Mouse (Mus musculus) forebrain, embryonic 10.5 days (tissue): ENCODE measurements at regions not wholly inside any gene's neighbourhood (a gene's known extent, or its start where the extent isn't known, plus 50 kb on each side); places are given as distances from the start of the nearest gene placed in this dataset.

ENCODE experiments used
- DNase-seq: peaks from one replicate; pipeline ENCODE4 v3.0.0-alpha.2; 2017; ENCODE audit warnings: low spot score; ENCODE audit errors: extremely low spot score
- H3K27ac ChIP-seq: fragments of 300-500 bp; sonication (generic); 2 replicates; pipeline ENCODE4 v1.5.1; 2016; ENCODE audit warnings: mild to moderate bottlenecking
- H3K27me3 ChIP-seq: fragments of 300-500 bp; sonication (generic); 2 replicates; pipeline ENCODE4 v1.6.1; 2016; ENCODE audit warnings: mild to moderate bottlenecking; ENCODE audit not compliant: poor library complexity, severe bottlenecking
- H3K36me3 ChIP-seq: fragments of 300-500 bp; sonication (generic); replicated peaks from 2 replicates; pipeline ENCODE4 v1.6.1; 2016; ENCODE audit warnings: mild to moderate bottlenecking, moderate library complexity
- H3K4me1 ChIP-seq: fragments of 300-500 bp; sonication (generic); 2 replicates; pipeline ENCODE4 v1.6.1; 2016
- H3K4me3 ChIP-seq: fragments of 300-500 bp; sonication (generic); 2 replicates; pipeline ENCODE4 v1.5.1; 2016; ENCODE audit warnings: mild to moderate bottlenecking, moderate library complexity
- H3K9me3 ChIP-seq: fragments of 300-500 bp; sonication (generic); 2 replicates; pipeline ENCODE4 v1.6.1; 2016; ENCODE audit warnings: mild to moderate bottlenecking, moderate library complexity
- WGBS: fragments of 180-500 bp; shearing (Covaris S2); methylation state at CpG from one replicate; pipeline ENCODE4 v1.1.7; 2016; 5-methylcytosine and 5-hydroxymethylcytosine counted together

GRCm38 (mm10) chr14:78225677-78226076, 82.2 kb downstream of the Tnfsf11 start:
- no peak for DNase-seq
- no peak overlapping the region for H3K4me3 ChIP-seq
- H3K36me3 ChIP-seq: no peaks in the 10 kb centered on the region
- H3K4me1 ChIP-seq: no peaks in the 10 kb centered on the region
- H3K9me3 ChIP-seq: no peaks in the 10 kb centered on the region
- no peaks in the 10 kb centered on the region for H3K27me3 ChIP-seq
- no peak overlapping the region for H3K27ac ChIP-seq
- 82% methylated on average over 4 of the region's 4 CpGs for WGBS

GRCm38 (mm10) chr14:78216229-78216963, 91.4 kb downstream of the Tnfsf11 start:
- H3K4me1 ChIP-seq: peaks cover 11% of the 10 kb centered on the region
- H3K27me3 ChIP-seq: no peaks in the 10 kb centered on the region
- no peak overlapping the region for H3K4me3 ChIP-seq
- WGBS: 72% methylated on average over 15 of the region's 15 CpGs
- H3K9me3 ChIP-seq: no peaks in the 10 kb centered on the region
- DNase-seq: no peak
- no peak overlapping the region for H3K27ac ChIP-seq
- H3K36me3 ChIP-seq: no peaks in the 10 kb centered on the region

- H3K27me3 ChIP-seq: no peaks in the 10 kb centered on the region
- H3K4me3 ChIP-seq: no peak overlapping the region
- no peaks in the 10 kb centered on the region for H3K9me3 ChIP-seq
- no peak overlapping the region for H3K27ac ChIP-seq
- peaks cover 11% of the 10 kb centered on the region for H3K4me1 ChIP-seq
- 84% methylated on average over 4 of the region's 4 CpGs for WGBS
- H3K36me3 ChIP-seq: no peaks in the 10 kb centered on the region
- no peak for DNase-seq
Measured at GRCm38 (mm10) chr14:78215491-78215890, 92.4 kb downstream of the Tnfsf11 start.

GRCm38 (mm10) chr14:78204566-78204863, 103.3 kb downstream of the Tnfsf11 start:
- 94% methylated on average over 4 of the region's 4 CpGs for WGBS
- no peaks in the 10 kb centered on the region for H3K27me3 ChIP-seq
- peaks cover 6% of the 10 kb centered on the region; the same call in 1 of the 2 replicates for H3K4me1 ChIP-seq
- H3K27ac ChIP-seq: 0 out of 2 replicates have a peak overlapping the region, but pooled peaks have one; percentile 58
- DNase-seq: no peak
- no peaks in the 10 kb centered on the region for H3K9me3 ChIP-seq
- H3K36me3 ChIP-seq: no peaks in the 10 kb centered on the region
- no peak overlapping the region for H3K4me3 ChIP-seq

- Histone ChIP-seq H3K4me1 (peaks cover 6% of the 10 kb centered on the region; the same call in 1 of the 2 replicates), H3K9me3 (no peaks in the 10 kb centered on the region), H3K27ac (peak overlapping the region; percentile 58; the same call in 1 of the 2 replicates), H3K36me3 (no peaks in the 10 kb centered on the region), H3K4me3 (no peak overlapping the region), H3K27me3 (no peaks in the 10 kb centered on the region)
- 82% methylated on average over 15 of the region's 15 CpGs for WGBS
- DNase-seq: no peak
Measured at GRCm38 (mm10) chr14:78203726-78204565, 103.9 kb downstream of the Tnfsf11 start.

GRCm38 (mm10) chr14:78202781-78203180, 105.1 kb downstream of the Tnfsf11 start:
- WGBS: 90% methylated on average over 1 of the region's 1 CpGs
- H3K36me3 ChIP-seq: no peaks in the 10 kb centered on the region
- DNase-seq: no peak
- H3K9me3 ChIP-seq: no peaks in the 10 kb centered on the region
- peaks cover 8% of the 10 kb centered on the region for H3K4me1 ChIP-seq
- no peaks in the 10 kb centered on the region for H3K27me3 ChIP-seq
- H3K4me3 ChIP-seq: no peak overlapping the region
- H3K27ac ChIP-seq: no peak overlapping the region

GRCm38 (mm10) chr14:78197483-78197882, 108.7 kb upstream of the Fam216b start:
- no peak for DNase-seq
- Histone ChIP-seq H3K27me3 (no peaks in the 10 kb centered on the region), H3K4me3 (no peak overlapping the region), H3K36me3 (no peaks in the 10 kb centered on the region), H3K27ac (no peak overlapping the region), H3K4me1 (peaks cover 6% of the 10 kb centered on the region; the same call in 1 of the 2 replicates), H3K9me3 (no peaks in the 10 kb centered on the region)
- 87% methylated on average over 2 of the region's 2 CpGs for WGBS

GRCm38 (mm10) chr14:78179576-78179975, 90.8 kb upstream of the Fam216b start:
- 76% methylated on average over 6 of the region's 6 CpGs for WGBS
- Histone ChIP-seq H3K4me3 (no peak overlapping the region), H3K4me1 (no peaks in the 10 kb centered on the region), H3K36me3 (no peaks in the 10 kb centered on the region), H3K27ac (no peak overlapping the region), H3K27me3 (no peaks in the 10 kb centered on the region), H3K9me3 (no peaks in the 10 kb centered on the region)
- DNase-seq: no peak

- H3K27me3 ChIP-seq: no peaks in the 10 kb centered on the region
- 91% methylated on average over 2 of the region's 2 CpGs for WGBS
- no peak overlapping the region for H3K27ac ChIP-seq
- no peaks in the 10 kb centered on the region for H3K9me3 ChIP-seq
- no peak for DNase-seq
- H3K36me3 ChIP-seq: no peaks in the 10 kb centered on the region
- no peak overlapping the region for H3K4me3 ChIP-seq
- H3K4me1 ChIP-seq: no peaks in the 10 kb centered on the region
Measured at GRCm38 (mm10) chr14:78173451-78173850, 84.6 kb upstream of the Fam216b start.

- no peak overlapping the region for H3K4me3 ChIP-seq
- no peaks in the 10 kb centered on the region for H3K36me3 ChIP-seq
- DNase-seq: no peak
- no peaks in the 10 kb centered on the region for H3K9me3 ChIP-seq
- WGBS: 90% methylated on average over 1 of the region's 1 CpGs
- no peaks in the 10 kb centered on the region for H3K27me3 ChIP-seq
- H3K27ac ChIP-seq: no peak overlapping the region
- no peaks in the 10 kb centered on the region for H3K4me1 ChIP-seq
Measured at GRCm38 (mm10) chr14:78172956-78173355, 84.1 kb upstream of the Fam216b start.

- no peak overlapping the region for H3K4me3 ChIP-seq
- H3K4me1 ChIP-seq: no peaks in the 10 kb centered on the region
- no peaks in the 10 kb centered on the region for H3K27me3 ChIP-seq
- DNase-seq: no peak
- no peaks in the 10 kb centered on the region for H3K9me3 ChIP-seq
- WGBS: 89% methylated on average over 3 of the region's 3 CpGs
- H3K36me3 ChIP-seq: no peaks in the 10 kb centered on the region
- no peak overlapping the region for H3K27ac ChIP-seq
Measured at GRCm38 (mm10) chr14:78160819-78161218, 72.0 kb upstream of the Fam216b start.

GRCm38 (mm10) chr14:78159567-78159966, 70.8 kb upstream of the Fam216b start:
- 94% methylated on average over 7 of the region's 7 CpGs for WGBS
- Histone ChIP-seq H3K36me3 (no peaks in the 10 kb centered on the region), H3K4me1 (no peaks in the 10 kb centered on the region), H3K27me3 (no peaks in the 10 kb centered on the region), H3K9me3 (no peaks in the 10 kb centered on the region), H3K4me3 (no peak overlapping the region), H3K27ac (no peak overlapping the region)
- DNase-seq: no peak

- no peak for DNase-seq
- H3K4me3 ChIP-seq: no peak overlapping the region
- WGBS: 83% methylated on average over 2 of the region's 2 CpGs
- H3K4me1 ChIP-seq: no peaks in the 10 kb centered on the region
- H3K27ac ChIP-seq: no peak overlapping the region
- H3K27me3 ChIP-seq: no peaks in the 10 kb centered on the region
- H3K9me3 ChIP-seq: no peaks in the 10 kb centered on the region
- H3K36me3 ChIP-seq: no peaks in the 10 kb centered on the region
Measured at GRCm38 (mm10) chr14:78157660-78158059, 68.9 kb upstream of the Fam216b start.
